Mouse (Mus musculus): ENCODE data around the gene Adcy10.

DNA sequence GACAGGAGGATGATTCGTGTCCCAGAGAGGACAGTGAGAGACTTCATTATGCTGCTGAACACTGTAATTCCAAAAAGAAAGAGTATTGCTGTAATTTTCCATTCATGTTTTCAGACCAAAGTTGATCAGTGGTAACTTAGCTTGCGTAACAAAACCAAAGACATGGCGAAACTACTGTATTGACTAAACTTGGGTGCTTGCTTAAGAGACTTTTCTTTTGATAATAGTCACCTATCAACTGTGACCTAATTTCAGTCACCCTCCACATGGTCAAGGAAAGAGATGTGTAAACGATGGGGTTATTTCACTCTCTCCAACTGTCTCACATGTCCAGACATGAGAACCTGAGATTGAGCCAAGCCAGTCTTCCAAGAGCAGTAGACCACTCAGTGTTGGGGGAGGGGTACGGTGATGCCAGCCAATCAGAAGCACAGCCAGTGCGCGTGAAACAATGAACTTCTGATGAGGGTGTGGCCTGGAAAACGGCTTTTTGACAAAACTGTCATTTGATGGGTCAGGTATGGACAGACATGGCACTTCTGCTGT is at the start of gene Adcy10:
- TF ChIP-seq POLR2A (IDR thresholded peaks at IDR 0.05; ENCODE audit: insufficient read depth, low read length) (no peak), EP300 (IDR thresholded peaks at IDR 0.05; ENCODE audit: insufficient read depth, low read depth, low read length) (no peak), CTCF (IDR thresholded peaks at IDR 0.05; ENCODE audit: low read depth, low read length) (no peak)
